24 mouse cellular contexts compared by ENCODE assay signal in genomic region chr7:64936927-64937326, GRCm38 (mm10).
DNase-seq lines count a peak whose midpoint lies in the region; ATAC-seq and TF ChIP-seq lines count a peak whose summit lies in the region.
"Had no signal": no experiment of that assay in that cellular context is flagged by ENCODE, and none has a peak within 500 bp of the region (broad histone marks: within the 10 kb centered on the region; RNA-seq: fewer than 3 reads in every experiment).

No protein-coding gene starts in this region.

- no peaks in the 10 kb centered on the region for H3K9me3 ChIP-seq in heart, embryonic 10.5 days
- H3K9me3 ChIP-seq: embryonic facial prominence, embryonic 12.5 days; embryonic facial prominence, embryonic 15.5 days; forebrain, embryonic 10.5 days; forebrain, embryonic 12.5 days had no signal

- no peaks in the 10 kb centered on the region for H3K4me1 ChIP-seq in heart, embryonic 10.5 days
- H3K4me1 ChIP-seq: embryonic facial prominence, embryonic 12.5 days; embryonic facial prominence, embryonic 15.5 days; forebrain, embryonic 10.5 days; forebrain, embryonic 12.5 days had no signal

- no peaks in the 10 kb centered on the region for H3K36me3 ChIP-seq in heart, embryonic 10.5 days
- H3K36me3 ChIP-seq: embryonic facial prominence, embryonic 12.5 days; embryonic facial prominence, embryonic 15.5 days; forebrain, embryonic 10.5 days; forebrain, embryonic 12.5 days had no signal

- no peak overlapping the region for H3K4me3 ChIP-seq in heart, embryonic 10.5 days
- H3K4me3 ChIP-seq: embryonic facial prominence, embryonic 12.5 days; embryonic facial prominence, embryonic 15.5 days; erythroblast, embryonic 14.5 days; forebrain, embryonic 10.5 days; forebrain, embryonic 12.5 days had no signal

- no peak for TF ChIP-seq POLR2A in brain, embryonic 14.5 days (IDR thresholded peaks at IDR 0.05; ENCODE audit: borderline replicate concordance, extremely low read depth, insufficient read depth, insufficient read length, poor library complexity, severe bottlenecking)

- WGBS in heart, embryonic 10.5 days = 80% methylated on average over 4 of the region's 4 CpGs

- DNase-seq in heart, embryonic 10.5 days (ENCODE audit: low spot score) = peak; percentile 7
- DNase-seq in heart, adult 8-10 months (ENCODE audit: low spot score) = no peak
- peak; percentile 58 for DNase-seq in Muller cell, postnatal 12 days (ENCODE audit: inconsistent ontology term)
- no peak for DNase-seq in Patski (ENCODE audit: low read depth, low spot score)
- DNase-seq in brain, embryonic 14.5 days (ENCODE audit: low read depth) = peak; percentile 51
- DNase-seq in layer of hippocampus, adult 9-10 months (ENCODE audit: low spot score) = no peak
- DNase-seq: adrenal gland, adult 2 months; adrenal gland, postnatal 10 days; adrenal gland, postnatal 25 days; cerebellum, adult 11 months; cerebellum, adult 18-20 months; cerebellum, adult 8-10 months; cerebellum, adult 9-11 months; cerebellum, postnatal 14 days; cerebellum, postnatal 36 days; embryo, embryonic 11 days; forebrain, postnatal 0 days had no signal

- ATAC-seq in Patski = peak; percentile 54
- no peak for ATAC-seq in granulocyte monocyte progenitor cell, adult 5-6 weeks (replicated peaks; ENCODE audit: poor library complexity, severe bottlenecking)
- ATAC-seq: forebrain, embryonic 14.5 days; forebrain, postnatal 0 days had no signal

- no peak overlapping the region for H3K27ac ChIP-seq in heart, embryonic 10.5 days
- H3K27ac ChIP-seq: embryonic facial prominence, embryonic 12.5 days; embryonic facial prominence, embryonic 15.5 days; forebrain, embryonic 10.5 days; forebrain, embryonic 12.5 days had no signal

- H3K27me3 ChIP-seq in heart, embryonic 10.5 days (ENCODE audit: insufficient read depth, poor library complexity, severe bottlenecking) = no peaks in the 10 kb centered on the region
- H3K27me3 ChIP-seq in Patski = no peaks in the 10 kb centered on the region
- H3K27me3 ChIP-seq: embryonic facial prominence, embryonic 12.5 days; embryonic facial prominence, embryonic 15.5 days had no signal

- TF ChIP-seq CTCF in Patski (IDR thresholded peaks at IDR 0.05) = no peak
- no peak for TF ChIP-seq CTCF in brain, embryonic 14.5 days (IDR thresholded peaks at IDR 0.05; ENCODE audit: borderline replicate concordance, extremely low read depth, insufficient read depth, insufficient read length)

- CTCF ChIA-PET in Patski (lab: Charles Lee) = interaction anchor here (1.0 kb wide), 2 partner anchors 13 kb away, joined by 3 read pairs; no protein-coding TSS in a partner anchor

- in situ Hi-C loops in Patski (cut with MboI; ENCODE audit: low pct_unique_long_range_greater_than_20kb) = no loop called here

- POLR2A ChIA-PET in Patski (lab: Charles Lee) = no interaction called here

Comparison
In these comparisons a context has a peak if more than half of its experiments do, and no peak if none do; other contexts are left out.
1. DNase-seq: peak in heart, embryonic 10.5 days (single experiment), Muller cell, postnatal 12 days (single experiment) and brain, embryonic 14.5 days (single experiment); none in heart, adult 8-10 months (single experiment), Patski (single experiment) and layer of hippocampus, adult 9-10 months (single experiment).